Mouse (Mus musculus) heart, adult 9 months (tissue): ENCODE results near the gene Zfp318.

Source experiments
- DNase-seq, 2 experiments: peaks; one replicate each; pipeline ENCODE4 v3.0.0; 2022; ENCODE audit warnings: low spot score in 2 of 2

Gene Zfp318

GRCm38 (mm10) chr17:46383294-46384060 is at the start of gene Zfp318:
Gene Zfp318, plus strand, starts transcription at chr17:46383731.
- peak; percentile 97 for DNase-seq

- DNase-seq: no peak
Observed at GRCm38 (mm10) chr17:46336475-46336874, 47.1 kb upstream of the Zfp318 start.

GRCm38 (mm10) chr17:46341208-46341607 is 42.3 kb upstream of the Zfp318 start:
- peak in 1 of 2 experiments; percentile 24 for DNase-seq

- DNase-seq: no peak
Observed at GRCm38 (mm10) chr17:46351026-46351700, 32.4 kb upstream of the Zfp318 start.

GRCm38 (mm10) chr17:46371783-46372182 is 11.7 kb upstream of the Zfp318 start:
- DNase-seq: peak in 1 of 2 experiments; percentile 12

- DNase-seq: no peak
Observed at GRCm38 (mm10) chr17:46378564-46378963, 5.0 kb upstream of the Zfp318 start.

GRCm38 (mm10) chr17:46384061-46384801 is 700 bp downstream of the Zfp318 start:
- DNase-seq: peak; percentile 10 to 28

GRCm38 (mm10) chr17:46388200-46388599 is 4.7 kb downstream of the Zfp318 start:
- DNase-seq: no peak

- DNase-seq: peak in 1 of 2 experiments; percentile 22
Observed at GRCm38 (mm10) chr17:46393012-46393411, 9.5 kb downstream of the Zfp318 start.

- no peak for DNase-seq
Observed at GRCm38 (mm10) chr17:46394631-46395030, 11.1 kb downstream of the Zfp318 start.

- no peak for DNase-seq
Observed at GRCm38 (mm10) chr17:46408478-46408877, 24.9 kb downstream of the Zfp318 start.

- DNase-seq: peak in 1 of 2 experiments; percentile 17
Observed at GRCm38 (mm10) chr17:46418628-46419027, 35.1 kb downstream of the Zfp318 start.

GRCm38 (mm10) chr17:46419717-46420116 is 36.2 kb downstream of the Zfp318 start:
- DNase-seq: no peak

- DNase-seq: peak; percentile 29 to 49
Observed at GRCm38 (mm10) chr17:46426496-46426895, 43.0 kb downstream of the Zfp318 start.

GRCm38 (mm10) chr17:46428761-46429414 is 45.4 kb downstream of the Zfp318 start, which contains the start of gene Crip3:
Gene Crip3, plus strand, starts transcription at chr17:46428926.
- no peak for DNase-seq

- no peak for DNase-seq
Observed at GRCm38 (mm10) chr17:46433627-46434026, 50.1 kb downstream of the Zfp318 start.

- no peak for DNase-seq
Observed at GRCm38 (mm10) chr17:46436672-46437366, 53.3 kb downstream of the Zfp318 start.

- no peak for DNase-seq
Observed at GRCm38 (mm10) chr17:46438298-46438873, 54.9 kb downstream of the Zfp318 start, which contains the start of gene Slc22a7. Gene Slc22a7, minus strand, starts transcription at chr17:46438457.

GRCm38 (mm10) chr17:46439176-46439575 is 55.6 kb downstream of the Zfp318 start:
- DNase-seq: no peak

- no peak for DNase-seq
Observed at GRCm38 (mm10) chr17:46444839-46445579, 61.5 kb downstream of the Zfp318 start.
